Mouse (Mus musculus) lung, embryonic 16.5 days (tissue): ENCODE results near the gene Gm5447. TPM values are rescaled to one million over a fixed set of nuclear protein-coding genes. Genes with fewer than 3 reads are reported as not detected.

Source experiments
- ATAC-seq: fragments of 200-750 bp; cut with Nextera tagmentation; 2 replicates; pipeline ENCODE4 v1.8.0; 2017; ENCODE audit warnings: low read depth, mild to moderate bottlenecking, moderate library complexity
- H3K27ac ChIP-seq: fragments of 300-500 bp; sonication (generic); 2 replicates; pipeline ENCODE4 v1.5.1; 2014; ENCODE audit warnings: mild to moderate bottlenecking, control low read depth, low read length
- H3K27me3 ChIP-seq: fragments of 300-500 bp; sonication (generic); 2 replicates; pipeline ENCODE4 v1.6.1; 2014; ENCODE audit warnings: low read depth, low read length, mixed read lengths; ENCODE audit not compliant: control insufficient read depth, insufficient read depth
- H3K36me3 ChIP-seq: fragments of 300-500 bp; sonication (generic); 2 replicates; pipeline ENCODE4 v1.6.1; 2014; ENCODE audit warnings: low read length; ENCODE audit not compliant: control insufficient read depth, insufficient read depth
- H3K4me1 ChIP-seq: fragments of 300-500 bp; sonication (generic); replicated peaks from 2 replicates; pipeline ENCODE4 v1.6.1; 2014; ENCODE audit warnings: low read length, mixed read lengths; ENCODE audit not compliant: control insufficient read depth, insufficient read depth
- H3K4me2 ChIP-seq: fragments of 300-500 bp; sonication (generic); 2 replicates; pipeline ENCODE4 v1.6.1; 2014; ENCODE audit warnings: low read depth, low read length, control low read depth
- H3K4me3 ChIP-seq: fragments of 300-500 bp; sonication (generic); 2 replicates; pipeline ENCODE4 v1.5.1; 2014; ENCODE audit warnings: mild to moderate bottlenecking, low read length, control low read depth
- H3K9ac ChIP-seq: fragments of 300-500 bp; sonication (generic); 2 replicates; pipeline ENCODE4 v1.6.1; 2014; ENCODE audit warnings: low read length, control low read depth
- H3K9me3 ChIP-seq: fragments of 300-500 bp; sonication (generic); 2 replicates; pipeline ENCODE4 v1.6.1; 2016; ENCODE audit warnings: low read length; ENCODE audit not compliant: control insufficient read depth
- WGBS: fragments of 180-500 bp; shearing (Covaris S2); extraction: QIAGEN DNeasy Blood & Tissue Kit; methylation state at CpG from one replicate; pipeline ENCODE4 v1.1.7; 2014; 5-methylcytosine and 5-hydroxymethylcytosine counted together
- polyA plus RNA-seq: library from polyadenylated mRNA; unstranded; fragments of >200 nt; fragmentation: Nextera tagmentation; extraction: Ambion mirVana; gene quantifications from 2 replicates; pipeline ENCODE4 v1.2.1, GENCODE M21; 2015

The Gm5447 gene
- 0.11 and 0.21 TPM in 2 replicates for polyA plus RNA-seq

GRCm38 (mm10) chr13:30973501-30974246 lies at the start of gene Gm5447, which contains the start of gene Exoc2:
Gm5447 (plus strand) TSS chr13:30974204.
Exoc2 (minus strand) TSS chr13:30974093.
- peak within 1 kb of the TSS; percentile 98 for H3K4me3 ChIP-seq
- under 1% methylated on average over 50 of the region's 54 CpGs for WGBS
- H3K27me3 ChIP-seq, result no peaks in the 10 kb centered on the region
- peaks cover 16% of the 10 kb centered on the region for H3K4me1 ChIP-seq
- H3K4me2 ChIP-seq, result peak within 1 kb of the TSS; percentile 66
- no peaks in the 10 kb centered on the region for H3K36me3 ChIP-seq
- peak within 1 kb of the TSS; percentile 90 for H3K27ac ChIP-seq
- peak; percentile 98 for ATAC-seq
- peak within 1 kb of the TSS; percentile 93 for H3K9ac ChIP-seq
- H3K9me3 ChIP-seq, result no peaks in the 10 kb centered on the region

GRCm38 (mm10) chr13:30924269-30924668 lies 49.7 kb upstream of the Gm5447 start:
- no peaks in the 10 kb centered on the region for H3K4me1 ChIP-seq
- no peak overlapping the region for H3K9ac ChIP-seq
- H3K27me3 ChIP-seq, result no peaks in the 10 kb centered on the region
- no peak overlapping the region for H3K4me2 ChIP-seq
- H3K36me3 ChIP-seq, result peaks cover 5% of the 10 kb centered on the region
- no peak overlapping the region for H3K27ac ChIP-seq
- H3K9me3 ChIP-seq, result no peaks in the 10 kb centered on the region
- 69% methylated on average over 6 of the region's 6 CpGs for WGBS
- H3K4me3 ChIP-seq, result no peak overlapping the region
- no peak for ATAC-seq

DNA sequence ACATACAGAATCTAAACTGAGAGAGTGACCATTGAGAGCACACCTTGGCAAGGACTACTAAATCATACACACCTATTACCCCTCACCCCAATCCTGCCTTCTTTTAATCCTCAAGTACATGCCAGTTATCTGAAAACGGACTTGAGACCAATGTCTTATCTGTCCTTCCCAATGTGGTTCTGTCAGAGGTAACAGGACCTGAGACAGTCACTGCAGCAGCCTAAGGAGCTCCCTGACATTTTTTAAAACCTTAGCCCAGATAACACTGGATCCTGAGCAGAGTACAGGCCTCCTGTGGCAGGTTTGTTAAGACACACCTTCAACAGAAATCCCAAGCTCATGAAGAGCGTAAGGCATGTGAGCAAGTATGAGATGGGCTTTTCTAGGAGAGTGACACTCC lies 44.9 kb upstream of the Gm5447 start:
- Histone ChIP-seq H3K36me3 (peaks cover 7% of the 10 kb centered on the region), H3K4me2 (no peak overlapping the region), H3K27me3 (no peaks in the 10 kb centered on the region), H3K9ac (no peak overlapping the region), H3K27ac (no peak overlapping the region), H3K4me1 (no peaks in the 10 kb centered on the region), H3K4me3 (no peak overlapping the region), H3K9me3 (no peaks in the 10 kb centered on the region)
- ATAC-seq, result no peak
- 72% methylated on average over 2 of the region's 2 CpGs for WGBS

GRCm38 (mm10) chr13:30931613-30932012 lies 42.4 kb upstream of the Gm5447 start:
- ATAC-seq, result no peak
- H3K9ac ChIP-seq, result no peak overlapping the region
- H3K4me3 ChIP-seq, result no peak overlapping the region
- no peak overlapping the region for H3K4me2 ChIP-seq
- no peaks in the 10 kb centered on the region for H3K4me1 ChIP-seq
- H3K9me3 ChIP-seq, result no peaks in the 10 kb centered on the region
- WGBS, result 74% methylated on average over 4 of the region's 4 CpGs
- H3K36me3 ChIP-seq, result 0 out of 2 replicates have a peak, but pooled peaks cover 2% of the 10 kb centered on the region
- no peaks in the 10 kb centered on the region for H3K27me3 ChIP-seq
- no peak overlapping the region for H3K27ac ChIP-seq

GRCm38 (mm10) chr13:30932972-30933371 lies 41.0 kb upstream of the Gm5447 start:
- 79% methylated on average over 6 of the region's 6 CpGs for WGBS
- Histone ChIP-seq H3K4me2 (no peak overlapping the region), H3K27ac (no peak overlapping the region), H3K9ac (no peak overlapping the region), H3K27me3 (no peaks in the 10 kb centered on the region), H3K9me3 (no peaks in the 10 kb centered on the region), H3K4me3 (no peak overlapping the region), H3K4me1 (no peaks in the 10 kb centered on the region), H3K36me3 (0 out of 2 replicates have a peak, but pooled peaks cover 2% of the 10 kb centered on the region)
- ATAC-seq, result no peak

- H3K27me3 ChIP-seq, result no peaks in the 10 kb centered on the region
- no peak overlapping the region for H3K4me3 ChIP-seq
- H3K9ac ChIP-seq, result no peak overlapping the region
- no peak overlapping the region for H3K4me2 ChIP-seq
- peaks cover 10% of the 10 kb centered on the region for H3K4me1 ChIP-seq
- ATAC-seq, result no peak
- H3K27ac ChIP-seq, result no peak overlapping the region
- H3K9me3 ChIP-seq, result no peaks in the 10 kb centered on the region
- no peaks in the 10 kb centered on the region for H3K36me3 ChIP-seq
Observed at GRCm38 (mm10) chr13:30945788-30946187, 28.2 kb upstream of the Gm5447 start.

DNA sequence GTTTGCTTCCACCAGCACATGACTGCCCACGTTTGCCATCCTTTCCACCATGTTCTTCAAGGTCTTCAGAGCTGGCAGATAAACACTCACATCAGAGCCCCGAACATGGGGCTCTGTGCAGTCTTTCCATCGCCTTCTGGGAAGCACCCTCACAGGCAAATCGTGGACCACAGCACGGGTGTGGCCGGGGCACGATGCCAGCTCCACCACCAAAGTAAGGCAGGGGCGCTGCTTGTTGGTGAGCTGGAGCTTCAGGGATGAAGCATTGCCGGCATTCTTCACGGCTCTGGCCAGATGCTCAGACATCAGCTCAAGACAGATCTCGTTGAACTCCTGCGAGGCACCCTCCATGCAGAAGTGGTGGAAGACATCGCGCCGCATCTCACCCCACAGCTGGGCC lies 26.9 kb upstream of the Gm5447 start:
- H3K9ac ChIP-seq, result no peak overlapping the region
- no peaks in the 10 kb centered on the region for H3K36me3 ChIP-seq
- no peak for ATAC-seq
- H3K9me3 ChIP-seq, result no peaks in the 10 kb centered on the region
- no peak overlapping the region for H3K4me2 ChIP-seq
- WGBS, result 80% methylated on average over 15 of the region's 15 CpGs
- peaks cover 10% of the 10 kb centered on the region for H3K4me1 ChIP-seq
- no peaks in the 10 kb centered on the region for H3K27me3 ChIP-seq
- no peak overlapping the region for H3K27ac ChIP-seq
- no peak overlapping the region for H3K4me3 ChIP-seq

- Histone ChIP-seq H3K4me2 (no peak within 1 kb of the TSS), H3K4me3 (no peak within 1 kb of the TSS), H3K36me3 (no peaks in the 10 kb centered on the region), H3K27ac (no peak within 1 kb of the TSS), H3K9me3 (no peaks in the 10 kb centered on the region), H3K4me1 (peaks cover 10% of the 10 kb centered on the region), H3K9ac (no peak within 1 kb of the TSS), H3K27me3 (no peaks in the 10 kb centered on the region)
- no peak for ATAC-seq
- WGBS, result 85% methylated on average over 11 of the region's 11 CpGs
Observed at GRCm38 (mm10) chr13:30947540-30947939, 26.5 kb upstream of the Gm5447 start, which contains the start of gene Hus1b. Hus1b (minus strand) TSS chr13:30947759.

DNA sequence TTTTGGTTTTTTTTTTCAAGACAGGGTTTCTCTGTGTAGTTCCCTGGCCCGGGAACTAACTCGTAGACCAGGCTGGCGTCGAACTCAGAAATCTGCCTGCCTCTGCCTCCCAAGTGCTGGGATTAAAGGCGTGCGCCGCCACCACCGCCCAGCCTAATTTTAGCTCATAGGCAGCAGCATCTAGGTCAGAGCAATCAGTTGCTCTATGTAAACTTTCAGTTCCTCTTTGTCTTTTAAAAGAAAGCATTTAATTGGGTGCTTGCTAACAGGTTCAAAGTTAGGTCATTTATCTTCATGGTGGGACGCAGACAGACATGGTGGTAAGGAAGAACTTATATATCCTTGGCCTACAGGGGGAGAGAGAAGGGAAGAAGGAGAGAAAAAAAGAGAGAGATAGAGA lies 24.8 kb upstream of the Gm5447 start:
- Histone ChIP-seq H3K4me3 (no peak overlapping the region), H3K27ac (no peak overlapping the region), H3K4me1 (peaks cover 10% of the 10 kb centered on the region), H3K9ac (no peak overlapping the region), H3K9me3 (no peaks in the 10 kb centered on the region), H3K27me3 (no peaks in the 10 kb centered on the region), H3K4me2 (no peak overlapping the region), H3K36me3 (no peaks in the 10 kb centered on the region)
- ATAC-seq, result no peak
- WGBS, result 91% methylated on average over 9 of the region's 9 CpGs
